In the genomic region with DNA sequence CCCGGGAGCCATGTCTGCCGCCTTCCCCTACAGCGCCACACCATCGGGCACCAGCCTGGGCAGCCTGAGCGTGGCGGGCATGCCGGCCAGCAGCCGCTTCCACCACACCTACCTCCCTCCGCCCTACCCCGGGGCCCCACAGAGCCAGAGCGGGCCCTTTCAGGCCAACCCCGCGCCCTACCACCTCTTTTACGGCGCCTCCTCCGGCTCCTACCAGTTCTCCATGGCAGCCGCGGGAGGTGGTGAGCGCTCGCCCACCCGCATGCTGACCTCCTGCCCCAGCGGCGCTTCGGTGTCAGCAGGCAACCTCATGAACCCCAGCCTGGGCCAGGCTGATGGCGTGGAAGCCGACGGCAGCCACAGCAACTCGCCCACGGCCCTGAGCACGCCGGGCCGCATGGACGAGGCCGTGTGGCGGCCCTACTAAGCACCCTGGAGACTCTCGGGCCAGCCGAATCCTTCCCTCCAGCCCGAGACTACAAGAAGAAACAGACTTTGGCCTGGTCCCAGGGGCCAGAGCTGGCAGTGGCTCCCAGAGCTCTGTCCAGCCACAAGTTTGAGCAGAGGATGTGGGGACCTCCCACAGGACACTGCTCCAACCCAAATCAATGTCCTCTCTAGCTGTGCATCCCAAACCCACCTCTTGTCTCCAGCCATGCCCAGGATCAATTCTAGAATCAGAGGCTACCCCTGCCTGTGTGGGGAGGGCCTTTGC, we compare ENCODE assay signal across 11 mouse cellular contexts. TPM values are rescaled to one million over a fixed set of nuclear protein-coding genes. Genes with fewer than 3 reads are reported as not detected.
DNase-seq lines count a peak whose midpoint lies in the region; ATAC-seq lines count a peak whose summit lies in the region.
"Had no signal": no experiment of that assay in that cellular context is flagged by ENCODE, and none has a peak within 500 bp of the region (broad histone marks: within the 10 kb centered on the region; RNA-seq: fewer than 3 reads in every experiment).

No protein-coding gene starts in this region.

- H3K4me1 ChIP-seq in kidney, embryonic 14.5 days (ENCODE audit: control insufficient read depth, insufficient read depth, low read length), result peaks cover 15% of the 10 kb centered on the region; the same call in 1 of the 2 replicates
- H3K4me1 ChIP-seq in embryonic facial prominence, embryonic 15.5 days, result peaks cover 27% of the 10 kb centered on the region
- H3K4me1 ChIP-seq in intestine, embryonic 15.5 days (replicated peaks), result peaks cover 9% of the 10 kb centered on the region

- H3K9ac ChIP-seq in kidney, embryonic 14.5 days (ENCODE audit: low read depth, low read length), result peak overlapping the region; percentile 50
- no peak overlapping the region for H3K9ac ChIP-seq in embryonic facial prominence, embryonic 15.5 days
- no peak overlapping the region; the same call in 1 of the 2 replicates for H3K9ac ChIP-seq in intestine, embryonic 15.5 days
- H3K9ac ChIP-seq: liver, embryonic 14.5 days had no signal

- peak overlapping the region; percentile 30 for H3K4me3 ChIP-seq in kidney, embryonic 14.5 days (ENCODE audit: low read length)
- H3K4me3 ChIP-seq in embryonic facial prominence, embryonic 15.5 days (replicated peaks), result peak overlapping the region; percentile 14; the same call in 1 of the 2 replicates
- H3K4me3 ChIP-seq in intestine, embryonic 15.5 days (replicated peaks), result peak overlapping the region; percentile 25

- no peaks in the 10 kb centered on the region for H3K36me3 ChIP-seq in kidney, embryonic 14.5 days (ENCODE audit: control insufficient read depth, insufficient read depth, low read length)
- H3K36me3 ChIP-seq in embryonic facial prominence, embryonic 15.5 days, result no peaks in the 10 kb centered on the region
- no peaks in the 10 kb centered on the region for H3K36me3 ChIP-seq in intestine, embryonic 15.5 days

- no peak for DNase-seq in kidney, adult 9 months
- peak; percentile 54 for DNase-seq in neural tube, embryonic 10.5 days (ENCODE audit: extremely low spot score, low spot score)
- no peak for DNase-seq in cerebellum, adult 8-10 months
- DNase-seq: cerebellum, adult 11 months had no signal

- ATAC-seq in kidney, embryonic 14.5 days (ENCODE audit: low FRiP score, low TSS enrichment), result peak; percentile 28; the same call in 1 of the 2 replicates
- ATAC-seq in embryonic facial prominence, embryonic 15.5 days (ENCODE audit: insufficient number of reproducible peaks, low FRiP score, low TSS enrichment, low read depth), result no peak
- no peak for ATAC-seq in intestine, embryonic 15.5 days
- no peak for ATAC-seq in inflammation-experienced regulatory T-cells, adult 6 months
- no peak for ATAC-seq in frontal cortex, adult (ENCODE audit: low TSS enrichment)

- H3K9me3 ChIP-seq in kidney, embryonic 14.5 days (ENCODE audit: control insufficient read depth, low read length), result no peaks in the 10 kb centered on the region
- H3K9me3 ChIP-seq in embryonic facial prominence, embryonic 15.5 days (replicated peaks), result no peaks in the 10 kb centered on the region
- no peaks in the 10 kb centered on the region for H3K9me3 ChIP-seq in intestine, embryonic 15.5 days

- WGBS in kidney, embryonic 14.5 days, result 9% methylated on average over 38 of the region's 38 CpGs
- 26% methylated on average over 38 of the region's 38 CpGs for WGBS in embryonic facial prominence, embryonic 15.5 days
- WGBS in intestine, embryonic 15.5 days, result 14% methylated on average over 38 of the region's 38 CpGs

- peaks cover 9% of the 10 kb centered on the region; the same call in 1 of the 2 replicates for H3K27me3 ChIP-seq in kidney, embryonic 14.5 days (ENCODE audit: control insufficient read depth, insufficient read depth, low read length)
- H3K27me3 ChIP-seq in embryonic facial prominence, embryonic 15.5 days, result peaks cover 56% of the 10 kb centered on the region
- H3K27me3 ChIP-seq in intestine, embryonic 15.5 days (replicated peaks), result peaks cover 21% of the 10 kb centered on the region
- H3K27me3 ChIP-seq: CH12.LX had no signal

- H3K4me2 ChIP-seq in kidney, embryonic 14.5 days (replicated peaks; ENCODE audit: low read depth, low read length), result peak overlapping the region; percentile 52
- peak overlapping the region; percentile 39 for H3K4me2 ChIP-seq in embryonic facial prominence, embryonic 15.5 days (replicated peaks)
- peak overlapping the region; percentile 59 for H3K4me2 ChIP-seq in intestine, embryonic 15.5 days (replicated peaks)

- no peak overlapping the region for H3K27ac ChIP-seq in kidney, embryonic 14.5 days (ENCODE audit: low read depth, low read length)
- no peak overlapping the region for H3K27ac ChIP-seq in embryonic facial prominence, embryonic 15.5 days (replicated peaks)
- H3K27ac ChIP-seq in intestine, embryonic 15.5 days, result no peak overlapping the region
- H3K27ac ChIP-seq: liver, embryonic 14.5 days had no signal

RNA-seq across cellular contexts. Expression of a gene that starts 55.1 kb away (rescaled TPM):
- polyA plus RNA-seq in kidney, embryonic 14.5 days (2014; fragmentation: Nextera tagmentation; extraction: Ambion mirVana), result 0.11 TPM in 1 of 2 replicates, not detected in the other
- polyA plus RNA-seq in embryonic facial prominence, embryonic 15.5 days (2015; fragmentation: Nextera tagmentation; extraction: Ambion mirVana), result 2.9 and 3.2 TPM in 2 replicates
- 0.24 and 0.26 TPM in 2 replicates for polyA plus RNA-seq in intestine, embryonic 15.5 days (2015; fragmentation: Nextera tagmentation; extraction: Ambion mirVana)
- polyA plus RNA-seq in inflammation-experienced regulatory T-cells, adult 6 months (2017; shearing (Covaris generic)), result 10 to 100 TPM in 2 of 3 experiments, 1 to 10 TPM in 1; 9.2 to 26.5 (median 11.1) TPM
